Mouse (Mus musculus) right cerebral cortex, postnatal 14 days (tissue): ENCODE data around the gene Cadps.

ENCODE experiments used
- DNase-seq: peaks from one replicate; pipeline ENCODE4 v3.0.0; 2022

The Cadps gene

GRCm38 (mm10) chr14:12388192-12388795 lies 434.6 kb downstream of the Cadps start:
- DNase-seq, result no peak

GRCm38 (mm10) chr14:12387176-12387575 lies 435.7 kb downstream of the Cadps start:
- no peak for DNase-seq

DNA sequence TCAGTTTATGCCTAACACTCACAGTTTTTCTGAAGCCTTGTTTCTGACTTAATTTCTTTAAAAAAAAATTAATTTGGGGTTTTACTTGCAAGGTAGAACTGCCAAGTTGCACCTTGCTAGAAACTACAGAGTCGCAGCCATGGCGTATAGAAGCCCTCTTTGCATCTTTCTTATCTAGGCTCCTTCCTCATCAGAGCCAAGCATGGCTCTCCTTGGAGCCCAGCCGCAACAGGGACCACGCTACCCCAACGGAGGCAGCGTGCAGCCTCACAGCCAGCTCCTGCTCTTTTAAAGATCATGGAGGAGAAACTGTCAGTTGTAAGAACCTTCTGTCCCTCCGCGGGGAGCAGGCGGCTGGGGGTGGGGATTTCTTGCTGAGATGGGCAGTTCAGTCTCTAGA lies 445.0 kb downstream of the Cadps start:
- DNase-seq, result no peak

DNA sequence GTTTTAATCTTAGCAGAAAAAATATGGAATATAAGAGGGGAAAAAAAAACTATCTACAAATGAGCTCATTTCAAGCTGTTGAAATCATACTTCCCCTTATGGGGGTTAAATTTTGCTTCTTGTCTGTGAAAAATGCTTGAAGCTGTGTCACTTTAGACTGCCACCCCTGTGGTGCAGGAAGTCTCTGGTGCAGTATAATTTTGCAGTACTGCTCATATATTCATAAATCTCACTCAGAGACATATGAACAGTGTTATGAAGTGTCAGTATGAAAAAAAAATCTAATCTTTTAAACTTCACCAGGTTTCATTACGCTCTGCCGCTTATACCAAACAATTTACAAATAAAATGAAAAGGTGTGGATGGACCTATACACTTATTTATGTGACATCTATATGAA lies 445.6 kb downstream of the Cadps start:
- DNase-seq, result no peak

DNA sequence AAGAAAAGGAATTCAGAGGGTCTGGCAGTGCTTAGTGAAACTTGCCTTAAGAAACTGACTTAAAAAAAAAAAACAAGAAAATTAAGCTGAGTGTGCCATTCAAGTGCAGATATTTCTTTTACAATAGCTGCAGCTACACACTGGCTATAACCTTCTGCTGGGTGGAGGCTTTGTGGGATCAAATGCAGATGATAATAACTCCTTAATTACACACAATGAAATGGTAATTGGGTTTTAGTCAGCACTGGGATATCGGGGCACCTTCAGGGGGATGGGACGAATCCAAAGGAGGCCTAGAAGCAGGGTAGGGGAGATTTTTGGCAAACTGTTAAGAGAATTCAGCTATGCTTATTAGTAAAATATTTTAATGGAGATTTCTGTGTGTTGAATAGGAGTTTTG lies 447.4 kb downstream of the Cadps start:
- no peak for DNase-seq

GRCm38 (mm10) chr14:12350271-12350916 lies 472.5 kb downstream of the Cadps start:
- DNase-seq, result no peak

DNA sequence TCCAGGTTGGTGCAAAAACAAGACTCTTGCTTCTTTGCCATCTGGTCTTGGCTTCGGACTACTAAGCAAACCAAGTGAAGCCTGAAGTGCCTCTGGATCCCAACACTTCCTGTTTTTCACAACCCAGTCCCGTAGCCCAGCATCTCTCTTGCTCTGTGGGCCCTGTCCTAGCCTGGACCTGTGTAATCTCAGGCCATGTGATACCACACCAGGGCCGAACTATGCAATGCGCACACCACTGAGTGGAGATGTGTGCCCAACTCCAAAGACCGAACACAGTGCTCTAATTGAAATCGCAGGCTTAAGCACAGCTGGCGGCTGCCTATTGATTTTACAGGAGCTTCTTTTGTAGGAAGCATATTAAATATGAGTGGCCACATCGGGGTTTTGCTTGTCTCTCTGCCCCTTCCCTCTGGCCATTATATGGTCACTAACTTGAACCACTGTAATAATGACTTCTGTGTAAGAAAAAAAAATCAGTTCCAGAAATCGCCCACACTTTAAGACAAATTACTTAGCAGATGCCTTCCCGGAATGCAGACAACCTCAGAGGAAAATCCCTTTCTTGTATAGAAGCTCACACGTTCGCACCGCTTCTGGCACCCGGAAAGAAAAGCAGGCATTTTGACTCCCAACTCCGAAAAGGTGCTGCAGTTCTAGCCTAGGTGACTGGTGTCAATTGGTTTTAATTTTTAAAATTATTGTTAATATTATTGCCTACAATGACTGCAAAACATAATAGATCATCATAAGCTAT lies 473.4 kb downstream of the Cadps start:
- no peak for DNase-seq

GRCm38 (mm10) chr14:12348089-12348488 lies 474.8 kb downstream of the Cadps start, which contains the start of gene Fezf2:
TSS of gene Fezf2 (minus strand) at chr14:12348189.
- no peak for DNase-seq

DNA sequence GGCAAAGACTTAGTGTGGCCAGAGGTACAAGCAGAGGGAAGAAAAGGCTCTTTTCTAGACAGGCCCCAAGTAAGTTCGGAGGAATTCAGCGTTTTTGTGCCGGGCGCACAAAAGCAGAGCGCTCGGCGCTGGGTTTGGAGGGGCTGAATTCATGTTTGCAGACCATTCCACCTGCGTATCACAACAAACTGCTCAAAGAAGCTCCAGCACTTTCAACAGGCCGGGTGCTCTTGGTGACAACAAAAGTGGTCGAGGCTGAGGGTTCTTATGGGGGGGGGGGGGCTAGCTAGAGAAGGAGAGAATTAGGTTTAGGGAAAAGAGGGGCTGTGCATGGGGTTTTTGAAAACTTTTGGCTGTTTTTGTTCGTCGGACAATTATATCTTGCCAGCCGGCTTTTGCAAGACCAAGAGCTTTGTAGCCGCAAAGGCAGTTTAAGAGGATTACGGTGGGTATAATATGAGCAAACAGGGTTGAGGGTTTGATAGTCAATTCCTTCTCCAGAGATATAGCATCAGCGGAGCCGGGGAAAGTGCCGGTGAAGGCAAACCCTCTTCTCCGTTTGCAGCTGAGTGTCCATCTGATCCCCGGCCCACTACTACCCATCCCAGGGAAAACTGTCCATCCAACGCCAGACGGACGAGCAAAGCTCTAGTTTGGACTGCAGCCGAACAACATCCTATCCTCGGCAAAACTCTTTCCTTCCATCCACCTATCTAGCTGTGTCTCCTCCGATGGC lies 475.8 kb downstream of the Cadps start:
- DNase-seq, result no peak

- DNase-seq, result no peak
Observed at GRCm38 (mm10) chr14:12346011-12346864, 476.6 kb downstream of the Cadps start.

GRCm38 (mm10) chr14:12345241-12345921 lies 477.5 kb downstream of the Cadps start:
- DNase-seq, result no peak

- no peak for DNase-seq
Observed at GRCm38 (mm10) chr14:12344746-12345240, 478.1 kb downstream of the Cadps start.

- DNase-seq, result no peak
Observed at GRCm38 (mm10) chr14:12344061-12344745, 478.7 kb downstream of the Cadps start.

- no peak for DNase-seq
Observed at GRCm38 (mm10) chr14:12343451-12343941, 479.4 kb downstream of the Cadps start.

DNA sequence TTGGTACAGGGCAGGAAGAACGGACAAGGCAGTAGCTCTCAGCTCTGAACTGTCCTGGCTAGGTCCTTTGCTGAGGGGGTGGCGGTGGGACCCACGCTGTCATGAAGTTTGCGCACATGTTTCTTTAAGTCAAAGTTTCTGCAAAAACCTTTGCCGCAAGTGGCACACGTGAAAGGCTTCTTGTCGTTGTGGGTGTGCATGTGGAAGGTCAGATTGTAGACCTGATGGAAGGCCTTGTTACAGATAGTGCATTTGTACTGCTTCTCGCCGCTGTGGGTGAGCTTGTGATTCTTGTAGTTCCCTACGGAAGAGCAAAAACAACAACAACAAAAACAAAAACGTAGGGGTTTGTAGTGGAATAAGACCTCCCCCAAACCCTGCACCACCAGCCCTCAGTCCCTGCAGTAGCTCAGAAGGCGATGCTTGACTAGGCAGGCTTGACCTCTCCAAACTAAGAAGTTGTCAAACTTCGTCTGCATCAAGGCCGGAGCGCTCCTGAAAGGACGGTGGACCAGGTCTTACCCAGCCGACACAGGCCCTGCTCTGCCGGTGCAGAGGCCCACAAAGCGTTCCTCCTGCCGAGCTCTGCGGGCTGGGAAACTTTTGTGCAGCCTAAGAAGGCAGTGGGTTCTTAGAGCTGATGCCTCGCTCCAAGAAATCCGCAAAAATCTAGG lies 480.3 kb downstream of the Cadps start:
- no peak for DNase-seq

DNA sequence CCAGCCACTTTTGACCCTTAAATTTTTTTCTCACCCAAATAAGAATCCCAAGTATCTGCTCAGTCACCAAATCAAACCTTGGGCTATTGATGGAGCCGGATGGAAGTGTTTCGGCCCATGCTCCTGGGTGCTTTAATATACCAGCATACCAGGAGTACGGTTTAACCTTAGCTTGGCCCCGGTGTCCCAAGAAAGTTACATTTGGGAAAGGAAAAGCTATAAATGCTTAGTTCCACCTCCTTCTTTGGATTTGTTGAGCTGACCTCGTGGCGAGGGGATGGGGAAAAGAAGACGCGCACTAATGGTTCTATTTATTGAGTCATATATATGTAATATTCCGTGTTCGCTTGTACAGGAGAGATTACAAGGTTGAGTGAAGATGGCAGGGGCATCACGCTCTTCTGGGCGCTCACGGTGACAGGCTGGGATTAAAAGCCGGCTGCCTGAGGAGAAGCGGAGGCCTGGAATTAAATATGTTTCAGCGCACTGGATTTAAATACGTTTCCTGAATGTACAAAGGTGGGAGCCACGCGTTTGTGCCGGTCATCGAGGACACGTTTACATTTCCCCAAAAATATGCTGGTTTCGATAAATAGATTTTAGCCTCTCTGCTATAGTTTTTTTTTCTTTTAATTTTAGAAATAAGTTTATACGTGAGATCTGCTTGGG lies 481.0 kb downstream of the Cadps start:
- no peak for DNase-seq

DNA sequence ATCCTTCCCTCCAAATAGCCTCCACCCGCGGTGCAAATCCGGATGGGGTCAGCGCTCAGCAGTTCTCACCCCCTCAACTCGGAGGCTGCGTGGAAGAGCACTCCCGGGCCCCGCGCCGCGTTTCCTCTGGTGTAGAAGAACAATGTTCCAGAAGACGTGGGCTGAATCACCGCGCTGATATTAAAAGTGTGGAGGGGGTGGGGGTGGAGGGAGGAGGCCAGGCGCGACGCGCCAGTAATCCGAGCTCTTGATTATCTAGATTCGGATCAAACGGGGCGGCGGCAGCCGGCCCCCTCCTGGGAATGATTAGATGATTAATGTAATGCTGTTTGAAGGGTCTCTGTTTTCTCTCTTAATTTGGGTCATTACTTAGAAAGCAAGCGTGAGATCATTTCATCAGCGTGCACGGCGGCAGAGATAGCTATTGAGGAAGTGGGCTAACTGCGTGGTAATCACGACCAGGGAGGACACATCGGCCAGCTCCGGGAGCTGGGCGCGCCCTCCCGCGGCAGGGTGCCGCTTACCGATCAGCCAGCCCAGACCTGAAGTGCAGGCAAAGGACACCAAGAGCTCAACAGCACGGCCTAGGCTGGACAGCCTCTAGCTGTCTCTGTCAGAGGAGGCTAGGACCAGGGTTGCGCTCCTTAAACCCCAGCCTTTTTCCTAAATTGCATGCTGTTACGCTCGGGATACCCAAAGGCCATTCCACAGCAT lies 481.6 kb downstream of the Cadps start:
- no peak for DNase-seq

- no peak for DNase-seq
Observed at GRCm38 (mm10) chr14:12340238-12341074, 482.4 kb downstream of the Cadps start.
